7 mouse cellular contexts compared by ENCODE assay signal in genomic region chr9:84060781-84061180, GRCm38 (mm10).
DNase-seq lines count a peak whose midpoint lies in the region; ATAC-seq lines count a peak whose summit lies in the region.

No protein-coding gene starts in this region.

- peak; percentile 48 for DNase-seq in adrenal gland, adult 2 months
- DNase-seq in adrenal gland, adult 8-10 months = peak; percentile 26
- peak; percentile 23 for DNase-seq in adrenal gland, postnatal 14 days
- DNase-seq in heart, adult 11 months = peak; percentile 79
- DNase-seq in testis, postnatal 14 days (ENCODE audit: low spot score) = peak; percentile 11

- peak; percentile 44 for ATAC-seq in granulocyte monocyte progenitor cell, adult 5-6 weeks (replicated peaks; ENCODE audit: poor library complexity, severe bottlenecking)
- 0 out of 2 replicates have a peak, but pooled peaks have one; percentile 31 for ATAC-seq in megakaryocyte progenitor cell, adult 5-6 weeks (replicated peaks; ENCODE audit: poor library complexity)

Comparison
In these comparisons a context has a peak if more than half of its experiments do, and no peak if none do; other contexts are left out.
1. Peak in every context shown above with its lines: DNase-seq and ATAC-seq.
2. DNase-seq: peak in every context shown above with its lines; median percentile 79 in heart, adult 11 months; 48 in adrenal gland, adult 2 months; 26 in adrenal gland, adult 8-10 months; 23 in adrenal gland, postnatal 14 days; 11 in testis, postnatal 14 days.